Mouse (Mus musculus) midbrain, embryonic 10.5 days (tissue): ENCODE data around the gene Ralgapa1. TPM values are rescaled to one million over a fixed set of nuclear protein-coding genes. Genes with fewer than 3 reads are reported as not detected.
A peak's percentile ranks its signal among the peaks of the same experiment; 100 is the strongest.
"Not testable (repeated sequence)": the region's sequence is repeated elsewhere in the genome, so short reads cannot be mapped to it uniquely, and the experiment has no call there.

Experiments
- DNase-seq: peaks from one replicate; pipeline ENCODE4 v3.0.0-alpha.2; 2017; ENCODE audit warnings: low spot score
- H3K27ac ChIP-seq: fragments of 300-500 bp; sonication (generic); replicated peaks from 2 replicates; pipeline ENCODE4 v1.5.1; 2016; ENCODE audit warnings: mild to moderate bottlenecking
- H3K27me3 ChIP-seq: fragments of 300-500 bp; sonication (generic); 2 replicates; pipeline ENCODE4 v1.6.1; 2016; ENCODE audit warnings: low read depth, mild to moderate bottlenecking; ENCODE audit not compliant: poor library complexity, severe bottlenecking
- H3K36me3 ChIP-seq: fragments of 300-500 bp; sonication (generic); 2 replicates; pipeline ENCODE4 v1.6.1; 2016; ENCODE audit warnings: mild to moderate bottlenecking, moderate library complexity
- H3K4me1 ChIP-seq: fragments of 300-500 bp; sonication (generic); 2 replicates; pipeline ENCODE4 v1.6.1; 2016
- H3K4me3 ChIP-seq: fragments of 300-500 bp; sonication (generic); 2 replicates; pipeline ENCODE4 v1.5.1; 2016; ENCODE audit warnings: mild to moderate bottlenecking, moderate library complexity
- H3K9me3 ChIP-seq: fragments of 300-500 bp; sonication (generic); replicated peaks from 2 replicates; pipeline ENCODE4 v1.6.1; 2016; ENCODE audit warnings: mild to moderate bottlenecking
- WGBS: fragments of 180-500 bp; shearing (Covaris S2); methylation state at CpG from one replicate; pipeline ENCODE4 v1.1.7; 2016; 5-methylcytosine and 5-hydroxymethylcytosine counted together
- polyA plus RNA-seq: library from polyadenylated mRNA; unstranded; fragments of >200 nt; fragmentation: Nextera tagmentation; extraction: Ambion mirVana; gene quantifications from 2 replicates; pipeline ENCODE4 v1.2.1, GENCODE M21; 2016

Gene Ralgapa1
- polyA plus RNA-seq, 1 experiment from 2014 or later: 9.4 TPM

DNA sequence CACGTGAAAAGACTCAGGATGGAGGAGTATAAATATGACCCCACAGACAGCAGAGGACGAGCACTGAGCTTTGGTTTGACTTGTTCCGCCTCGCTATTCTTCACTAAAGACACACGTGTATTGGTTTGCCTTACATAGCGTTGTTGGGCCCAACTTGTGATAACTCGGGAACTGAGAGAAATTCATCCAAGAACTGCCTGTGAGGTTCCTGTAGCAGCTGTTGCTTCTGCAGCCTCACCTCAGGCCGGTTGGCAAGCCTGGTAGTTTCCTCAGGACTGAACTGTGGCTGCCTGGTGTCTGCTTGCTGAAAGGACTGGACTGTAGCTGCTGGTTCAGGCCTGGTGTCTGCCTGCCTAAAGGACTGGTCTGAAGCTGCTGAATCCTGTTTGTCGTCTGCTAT lies 250.3 kb downstream of the Ralgapa1 start:
- H3K27me3 ChIP-seq: no peaks in the 10 kb centered on the region
- no peak overlapping the region for H3K4me3 ChIP-seq
- no peak overlapping the region for H3K27ac ChIP-seq
- no peaks in the 10 kb centered on the region for H3K36me3 ChIP-seq
- H3K9me3 ChIP-seq: no peaks in the 10 kb centered on the region
- no peak for DNase-seq
- WGBS: 89% methylated on average over 9 of the region's 9 CpGs
- peaks cover 13% of the 10 kb centered on the region for H3K4me1 ChIP-seq

DNA sequence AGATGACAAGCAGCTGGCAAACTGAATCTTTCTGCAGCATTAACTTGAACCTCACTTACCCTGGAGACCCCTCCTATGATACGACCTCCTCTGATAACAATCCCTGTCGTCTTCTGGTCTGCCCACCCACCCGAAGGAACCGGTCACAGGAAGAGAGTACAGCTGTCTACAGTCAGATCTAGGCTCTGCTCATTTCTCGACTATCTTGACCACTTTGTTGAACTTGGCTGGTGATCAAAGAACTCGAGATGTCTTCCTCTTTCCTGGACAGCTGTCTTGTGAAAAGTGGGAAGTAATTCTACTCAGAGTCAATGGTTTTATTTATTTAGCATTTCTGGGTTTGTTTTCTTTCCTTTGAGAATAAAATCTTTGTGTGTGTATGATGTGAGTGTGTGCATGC lies 251.3 kb downstream of the Ralgapa1 start:
- H3K27me3 ChIP-seq: no peaks in the 10 kb centered on the region
- no peaks in the 10 kb centered on the region for H3K36me3 ChIP-seq
- no peak for DNase-seq
- H3K4me3 ChIP-seq: no peak overlapping the region
- H3K27ac ChIP-seq: no peak overlapping the region
- peaks cover 13% of the 10 kb centered on the region for H3K4me1 ChIP-seq
- H3K9me3 ChIP-seq: no peaks in the 10 kb centered on the region
- WGBS: 86% methylated on average over 6 of the region's 6 CpGs

DNA sequence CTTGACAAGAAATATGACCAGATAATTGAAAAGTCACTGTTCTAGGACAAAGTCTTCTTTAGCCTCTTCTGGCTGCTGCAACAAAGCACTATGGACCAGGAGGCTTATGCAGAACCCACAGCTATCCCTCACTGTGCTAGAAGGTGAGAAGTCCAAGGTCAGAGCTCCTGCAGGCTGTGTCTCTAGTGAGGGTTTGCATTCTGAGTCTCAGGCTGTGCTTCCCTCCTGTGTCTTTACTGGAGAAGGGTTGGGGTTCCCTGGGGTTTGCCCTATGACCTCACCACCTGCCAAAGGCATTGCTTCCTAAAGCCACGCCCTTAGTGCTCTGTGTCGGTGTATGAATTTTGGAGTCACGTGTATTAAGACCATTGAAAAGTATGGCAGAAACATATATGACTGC lies 252.5 kb downstream of the Ralgapa1 start:
- H3K4me3 ChIP-seq: no peak overlapping the region
- H3K9me3 ChIP-seq: no peaks in the 10 kb centered on the region
- H3K4me1 ChIP-seq: peaks cover 6% of the 10 kb centered on the region; the same call in 1 of the 2 replicates
- H3K36me3 ChIP-seq: no peaks in the 10 kb centered on the region
- DNase-seq: no peak
- H3K27me3 ChIP-seq: no peaks in the 10 kb centered on the region
- no peak overlapping the region for H3K27ac ChIP-seq
- WGBS: 82% methylated on average over 3 of the region's 3 CpGs

DNA sequence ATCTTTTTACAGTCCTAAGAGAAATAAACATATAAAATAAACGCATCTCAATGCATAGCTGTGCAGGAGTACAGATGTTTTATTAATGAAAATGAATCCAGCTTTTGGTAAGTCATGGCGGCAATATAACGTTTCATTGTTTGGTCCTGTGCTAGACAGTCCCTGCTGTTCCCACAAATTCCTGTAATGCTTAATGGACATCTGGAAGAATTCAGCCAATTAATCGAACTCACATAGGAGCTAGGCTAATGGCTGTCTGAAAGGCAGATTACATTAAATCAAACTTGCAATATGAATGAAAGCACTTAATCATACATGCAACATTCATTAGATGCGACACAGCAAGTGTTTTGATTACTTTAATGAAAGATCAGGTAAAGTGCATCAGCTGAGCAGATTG lies 254.1 kb downstream of the Ralgapa1 start:
- H3K9me3 ChIP-seq: no peaks in the 10 kb centered on the region
- 90% methylated on average over 5 of the region's 5 CpGs for WGBS

DNA sequence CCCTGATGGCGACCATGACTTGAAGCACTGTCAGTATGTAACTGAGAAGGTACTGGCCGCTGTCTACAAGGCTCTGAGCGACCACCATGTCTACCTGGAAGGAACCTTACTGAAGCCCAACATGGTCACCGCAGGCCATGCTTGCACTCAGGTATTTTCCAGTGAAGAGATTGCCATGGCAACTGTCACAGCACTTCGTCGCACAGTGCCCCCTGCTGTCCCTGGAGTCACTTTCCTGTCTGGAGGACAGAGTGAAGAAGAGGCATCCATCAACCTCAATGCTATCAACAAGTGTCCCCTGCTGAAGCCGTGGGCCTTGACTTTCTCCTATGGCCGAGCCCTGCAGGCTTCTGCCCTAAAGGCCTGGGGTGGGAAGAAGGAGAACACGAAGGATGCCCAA lies 255.1 kb downstream of the Ralgapa1 start:
- Histone ChIP-seq H3K4me1 (no peaks in the 10 kb centered on the region), H3K9me3 (no peaks in the 10 kb centered on the region), H3K27ac (no peak overlapping the region), H3K4me3 (no peak overlapping the region), H3K36me3 (no peaks in the 10 kb centered on the region), H3K27me3 (no peaks in the 10 kb centered on the region)
- 81% methylated on average over 9 of the region's 9 CpGs for WGBS
- DNase-seq: no peak

More for the DNA sequence above, 254.1 kb downstream of the Ralgapa1 start:
- no peaks in the 10 kb centered on the region for H3K4me1 ChIP-seq
- H3K4me3 ChIP-seq: no peak overlapping the region
- H3K36me3 ChIP-seq: no peaks in the 10 kb centered on the region
- DNase-seq: no peak
- no peaks in the 10 kb centered on the region for H3K27me3 ChIP-seq
- H3K27ac ChIP-seq: no peak overlapping the region

DNA sequence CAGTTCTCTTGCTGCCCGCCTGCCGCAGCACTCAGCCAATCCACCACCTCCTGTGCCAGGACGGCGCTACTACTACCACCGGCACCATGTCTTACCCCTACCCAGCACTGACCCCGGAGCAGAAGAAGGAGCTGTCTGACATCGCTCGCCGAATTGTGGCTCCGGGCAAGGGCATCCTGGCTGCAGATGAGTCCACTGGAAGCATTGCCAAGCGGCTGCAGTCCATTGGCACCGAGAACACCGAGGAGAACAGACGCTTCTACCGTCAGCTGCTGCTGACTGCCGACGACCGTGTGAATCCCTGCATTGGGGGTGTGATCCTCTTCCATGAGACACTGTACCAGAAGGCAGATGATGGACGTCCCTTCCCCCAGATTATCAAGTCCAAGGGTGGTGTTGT lies 255.8 kb downstream of the Ralgapa1 start, which contains the start of gene Aldoart2:
Aldoart2 (plus strand) TSS at position 34 of the 400 bp plus-strand sequence.
- Histone ChIP-seq H3K36me3 (no peaks in the 10 kb centered on the region), H3K4me1 (peaks cover 4% of the 10 kb centered on the region), H3K27ac (no peak within 1 kb of the TSS), H3K27me3 (no peaks in the 10 kb centered on the region), H3K9me3 (no peaks in the 10 kb centered on the region), H3K4me3 (no peak within 1 kb of the TSS)
- DNase-seq: no peak
- 95% methylated on average over 19 of the region's 19 CpGs for WGBS

DNA sequence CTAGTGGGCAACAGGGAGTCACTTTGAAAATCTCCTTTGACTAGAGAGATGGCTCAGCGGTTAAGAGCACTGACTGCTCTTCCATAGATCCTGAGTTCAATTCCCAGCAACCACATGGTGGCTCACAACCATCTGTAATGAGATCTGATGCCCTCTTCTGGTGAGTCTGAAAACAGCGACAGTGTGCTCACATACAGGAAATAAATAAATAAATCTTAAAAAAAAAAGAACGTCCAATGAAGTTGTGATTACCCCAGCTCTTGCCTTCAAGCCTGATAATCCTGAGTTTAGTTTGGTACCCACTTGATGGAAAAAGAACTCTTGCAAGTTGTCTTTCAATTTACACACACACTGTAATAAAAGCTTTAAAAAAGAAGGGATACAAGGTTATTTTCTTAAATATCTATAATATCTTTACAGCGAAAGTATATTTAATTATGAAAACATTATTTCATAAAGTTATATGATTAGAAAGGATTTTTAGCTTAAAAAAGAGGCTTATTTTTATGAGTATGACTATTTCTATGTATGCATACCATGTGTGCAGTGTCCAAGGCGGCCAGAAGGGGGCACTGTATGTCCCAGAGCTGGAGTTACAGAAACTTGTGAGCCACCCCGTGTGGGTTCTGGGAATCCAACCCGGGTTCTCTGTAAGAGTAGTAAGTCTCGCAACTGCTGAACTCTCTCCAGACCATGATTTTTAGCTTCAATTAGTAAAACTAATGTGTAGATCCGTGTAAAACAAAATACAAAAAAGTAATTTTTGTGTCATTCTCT lies 256.6 kb downstream of the Ralgapa1 start:
- Histone ChIP-seq H3K4me3 (no peak overlapping the region), H3K9me3 (no peaks in the 10 kb centered on the region), H3K36me3 (no peaks in the 10 kb centered on the region), H3K4me1 (peaks cover 12% of the 10 kb centered on the region), H3K27me3 (no peaks in the 10 kb centered on the region), H3K27ac (no peak overlapping the region)
- 87% methylated on average over 9 of the region's 9 CpGs for WGBS
- no peak for DNase-seq

DNA sequence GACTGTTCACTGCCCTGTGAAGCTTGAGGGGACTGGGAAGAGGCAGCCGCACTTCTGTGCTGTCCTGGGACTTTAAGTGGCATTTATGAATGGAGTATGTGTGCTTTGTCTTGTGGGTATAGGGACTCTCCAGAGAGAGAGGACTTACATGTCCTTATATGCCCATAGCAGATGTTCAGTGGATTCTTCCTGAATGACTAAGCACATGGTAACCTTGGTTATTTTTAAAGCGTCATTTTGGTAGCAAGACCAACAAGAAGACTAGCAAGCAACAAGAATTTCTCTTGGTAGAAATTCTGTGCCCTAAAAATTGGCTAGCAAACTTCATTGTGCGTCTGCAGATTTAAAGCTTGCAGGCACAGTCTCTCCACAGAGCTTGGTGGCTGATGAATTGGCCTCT lies 257.2 kb downstream of the Ralgapa1 start:
- no peak for DNase-seq
- 92% methylated on average over 3 of the region's 3 CpGs for WGBS
- no peaks in the 10 kb centered on the region for H3K36me3 ChIP-seq

DNA sequence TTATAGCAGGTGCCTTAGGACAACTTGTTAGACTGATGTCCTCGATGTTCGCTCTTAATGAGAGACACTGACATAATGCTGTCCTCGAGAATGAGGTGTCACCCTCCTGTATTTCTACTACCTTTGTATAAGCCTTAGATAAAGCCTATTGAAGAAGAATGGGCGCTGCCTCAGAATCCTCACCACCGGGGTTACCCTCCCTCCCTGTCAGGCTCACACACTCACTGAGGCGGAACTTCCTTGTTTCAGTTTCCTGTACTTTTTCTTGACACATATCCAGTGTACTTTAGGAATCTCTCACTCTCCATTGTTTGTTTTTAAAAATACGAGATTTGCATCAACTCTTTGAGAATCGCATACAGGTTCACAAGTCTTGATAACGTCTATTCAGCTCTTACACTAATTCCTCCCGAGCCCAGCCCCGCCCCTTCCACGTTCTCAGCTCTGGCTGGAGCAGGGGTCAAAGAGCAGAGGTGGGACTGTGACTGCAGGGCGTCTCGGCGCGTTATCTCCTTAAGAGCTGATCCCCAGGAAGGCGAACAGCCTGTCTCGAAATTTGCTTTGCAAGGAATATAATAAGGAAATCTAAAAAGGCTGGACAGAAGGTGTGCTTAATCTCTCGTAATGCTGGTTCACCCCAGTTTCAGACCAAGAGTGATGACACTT lies 260.8 kb downstream of the Ralgapa1 start:
- H3K9me3 ChIP-seq: no peaks in the 10 kb centered on the region
- H3K27ac ChIP-seq: no peak overlapping the region
- peaks cover 12% of the 10 kb centered on the region for H3K4me1 ChIP-seq
- peak; percentile 45 for DNase-seq
- H3K36me3 ChIP-seq: no peaks in the 10 kb centered on the region
- peak overlapping the region; percentile 46 for H3K4me3 ChIP-seq
- H3K27me3 ChIP-seq: no peaks in the 10 kb centered on the region
- WGBS: 10% methylated on average over 19 of the region's 19 CpGs

More for the DNA sequence above, 257.2 kb downstream of the Ralgapa1 start:
- no peak overlapping the region for H3K27ac ChIP-seq
- no peaks in the 10 kb centered on the region for H3K9me3 ChIP-seq
- no peaks in the 10 kb centered on the region for H3K27me3 ChIP-seq
- no peak overlapping the region for H3K4me3 ChIP-seq
- peaks cover 12% of the 10 kb centered on the region for H3K4me1 ChIP-seq

DNA sequence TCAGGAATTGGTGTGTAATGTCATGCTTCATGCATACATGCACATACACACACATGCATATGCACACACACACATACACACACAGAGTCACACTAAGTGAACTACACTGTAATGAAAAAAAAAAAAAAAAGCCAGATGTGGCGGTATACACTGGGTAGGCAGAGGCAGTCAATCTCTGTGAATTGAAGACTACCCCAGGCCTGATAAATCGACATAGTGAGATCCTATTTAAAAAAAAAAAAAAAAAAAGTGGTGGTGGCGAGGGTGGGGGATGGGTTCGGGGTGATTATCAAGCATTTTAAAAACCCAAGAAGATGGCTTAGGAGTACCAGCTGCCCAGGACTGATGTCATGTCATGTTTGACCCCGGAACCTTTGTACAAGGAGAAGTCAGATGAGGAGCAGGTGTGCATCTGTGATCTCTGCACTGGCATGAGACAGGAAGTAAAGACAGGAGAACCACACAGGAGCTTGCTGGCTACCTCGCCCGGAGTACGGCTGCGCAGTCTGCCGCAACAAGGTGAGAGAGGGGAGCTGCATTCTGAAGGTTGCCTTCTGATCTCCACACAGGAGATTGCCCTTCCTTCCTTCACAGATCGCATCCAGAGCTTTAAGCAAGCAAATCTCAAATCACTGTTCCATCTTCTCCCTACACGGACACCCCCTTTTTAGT lies 261.6 kb downstream of the Ralgapa1 start:
- Histone ChIP-seq H3K4me1 (peaks cover 12% of the 10 kb centered on the region), H3K27me3 (no peaks in the 10 kb centered on the region), H3K36me3 (no peaks in the 10 kb centered on the region), H3K9me3 (no peaks in the 10 kb centered on the region), H3K4me3 (no peak overlapping the region), H3K27ac (no peak overlapping the region)
- 86% methylated on average over 12 of the region's 12 CpGs for WGBS
- no peak for DNase-seq

DNA sequence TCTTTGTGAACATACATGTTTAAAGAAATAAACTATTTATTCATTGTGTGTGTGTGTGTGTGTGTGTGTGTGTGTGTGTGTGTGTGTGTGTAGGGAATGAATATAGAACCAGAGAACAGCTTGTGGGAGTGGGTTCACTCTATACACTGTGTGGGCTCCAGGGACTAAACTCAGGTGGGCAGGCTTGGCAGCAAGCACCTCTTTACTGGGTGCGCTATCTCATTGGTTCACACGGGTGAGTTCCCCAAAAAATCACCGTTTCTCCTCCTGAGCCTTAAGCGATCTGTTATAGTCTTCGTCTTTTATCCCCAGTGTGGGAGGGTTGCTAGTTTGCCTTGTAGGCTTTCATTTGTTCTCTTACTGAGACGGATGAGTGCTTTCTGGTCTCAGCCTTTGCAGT lies 263.1 kb downstream of the Ralgapa1 start:
- no peaks in the 10 kb centered on the region for H3K9me3 ChIP-seq
- H3K4me1 ChIP-seq: peaks cover 12% of the 10 kb centered on the region
- WGBS: 65% methylated on average over 6 of the region's 6 CpGs
- DNase-seq: no peak
- H3K36me3 ChIP-seq: no peaks in the 10 kb centered on the region
- no peak overlapping the region for H3K4me3 ChIP-seq
- no peak overlapping the region for H3K27ac ChIP-seq
- no peaks in the 10 kb centered on the region for H3K27me3 ChIP-seq

DNA sequence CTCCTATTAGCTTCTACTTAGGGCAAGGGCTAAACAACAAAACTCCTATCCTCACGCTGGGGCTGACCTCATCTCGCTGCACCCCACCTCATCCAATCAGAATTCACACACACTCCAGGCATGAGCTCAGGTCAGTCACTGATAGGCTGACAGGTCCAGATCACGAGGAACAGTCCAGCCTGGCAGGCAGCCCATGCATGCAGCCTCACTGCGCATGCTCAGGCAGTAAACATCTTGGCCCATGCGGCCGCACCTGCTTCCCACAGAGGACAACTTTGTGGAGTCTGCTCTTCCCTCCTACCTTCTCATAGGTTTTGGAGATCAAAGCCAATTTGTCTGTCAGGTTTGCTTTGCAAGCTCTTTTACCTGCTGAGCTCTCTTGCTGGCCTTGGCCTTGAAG lies 266.1 kb downstream of the Ralgapa1 start:
- 92% methylated on average over 6 of the region's 6 CpGs for WGBS
- not testable (repeated sequence) for DNase-seq, H3K27me3 ChIP-seq, H3K4me3 ChIP-seq, H3K36me3 ChIP-seq, H3K4me1 ChIP-seq, H3K9me3 ChIP-seq, H3K27ac ChIP-seq
